Mouse (Mus musculus) MEL (cell line): ENCODE results near the gene Gm20388. TPM values are rescaled to one million over a fixed set of nuclear protein-coding genes. Genes with fewer than 3 reads are reported as not detected.

ENCODE experiments used
- DNase-seq: peaks from one replicate; pipeline ENCODE4 v3.0.0; 2011; ENCODE audit warnings: low read depth, low spot score
- H3K27ac ChIP-seq: 2 replicates; pipeline ENCODE4 v1.5.1; 2012; ENCODE audit warnings: low read depth, mild to moderate bottlenecking, control low read depth, low read length, moderate library complexity; ENCODE audit not compliant: control insufficient read depth
- H3K27me3 ChIP-seq, 2 experiments: fragments of 150-350 bp in 1 of 2; sonication (generic) in 1 of 2; 2 replicates each; pipeline ENCODE4 v1.6.1; 2012; ENCODE audit warnings: low read length in 2 of 2, mild to moderate bottlenecking in 2 of 2, improper control_type of control experiment in 1 of 2, moderate library complexity in 1 of 2; ENCODE audit not compliant: insufficient read depth in 2 of 2, control insufficient read depth in 1 of 2
- H3K36me3 ChIP-seq, 2 experiments: 2 replicates each; pipeline ENCODE4 v1.6.1; 2012 to 2014; ENCODE audit warnings: low read length in 2 of 2, improper control_type of control experiment in 1 of 2, inconsistent platforms in 1 of 2, mild to moderate bottlenecking in 1 of 2; ENCODE audit not compliant: insufficient read depth in 2 of 2, control insufficient read depth in 1 of 2
- H3K4me1 ChIP-seq, 2 experiments: fragments of 150-350 bp in 1 of 2; sonication (generic) in 1 of 2; 2 replicates each; pipeline ENCODE4 v1.6.1; 2012; ENCODE audit warnings: low read length in 2 of 2, improper control_type of control experiment in 1 of 2, mild to moderate bottlenecking in 1 of 2; ENCODE audit not compliant: insufficient read depth in 2 of 2, control insufficient read depth in 1 of 2
- H3K4me3 ChIP-seq, 2 experiments: fragments of 150-350 bp in 1 of 2; sonication (generic) in 1 of 2; 2 replicates each; pipeline ENCODE4 v1.5.1; 2012; ENCODE audit warnings: low read depth in 2 of 2, low read length in 2 of 2, mild to moderate bottlenecking in 2 of 2, moderate library complexity in 2 of 2, control low read depth in 1 of 2, improper control_type of control experiment in 1 of 2; ENCODE audit not compliant: control insufficient read depth in 1 of 2, insufficient read depth in 1 of 2
- H3K79me2 ChIP-seq: 2 replicates; pipeline ENCODE4 v1.6.1; 2012; ENCODE audit warnings: mild to moderate bottlenecking, low read length, moderate library complexity; ENCODE audit not compliant: control insufficient read depth, poor library complexity, insufficient read depth
- H3K9ac ChIP-seq: 2 replicates; pipeline ENCODE4 v1.6.1; 2012; ENCODE audit warnings: low read depth, mild to moderate bottlenecking, control low read depth, low read length, moderate library complexity; ENCODE audit not compliant: control insufficient read depth, poor library complexity, severe bottlenecking
- H3K9me3 ChIP-seq: fragments of 150-350 bp; sonication (generic); replicated peaks from 2 replicates; pipeline ENCODE4 v1.6.1; 2012; ENCODE audit warnings: mild to moderate bottlenecking, low read length, improper control_type of control experiment, moderate library complexity; ENCODE audit not compliant: insufficient read depth
- CTCF ChIP-seq, 3 experiments: IDR thresholded peaks in 2 of 3; conservative IDR thresholded peaks in 1 of 3; 2 replicates each; pipeline ENCODE4 v1.5.1; 2011 to 2012; ENCODE audit warnings: low read length in 3 of 3, low read depth in 2 of 3, mild to moderate bottlenecking in 2 of 3, improper control_type of control experiment in 1 of 3, inconsistent platforms in 1 of 3, mixed read lengths in 1 of 3, moderate library complexity in 1 of 3; ENCODE audit not compliant: control insufficient read depth in 1 of 3, insufficient read depth in 1 of 3, poor library complexity in 1 of 3, severe bottlenecking in 1 of 3
- E2F4 ChIP-seq: IDR thresholded peaks from 2 replicates; pipeline ENCODE4 v1.6.1; 2011; ENCODE audit warnings: low read depth, low read length, improper control_type of control experiment, borderline replicate concordance
- EP300 ChIP-seq, 2 experiments: IDR thresholded peaks; 2 replicates each; pipeline ENCODE4 v1.6.1; 2011; ENCODE audit warnings: improper control_type of control experiment in 2 of 2, low read length in 2 of 2, low read depth in 1 of 2, mild to moderate bottlenecking in 1 of 2
- ETS1 ChIP-seq: IDR thresholded peaks from 2 replicates; pipeline ENCODE4 v1.6.1; 2012; ENCODE audit warnings: low read depth, mild to moderate bottlenecking, inconsistent platforms, low read length, improper control_type of control experiment, moderate library complexity
- GATA1 ChIP-seq: IDR thresholded peaks from 2 replicates; pipeline ENCODE4 v1.6.1; 2011; ENCODE audit warnings: low read depth, low read length, improper control_type of control experiment
- JUND ChIP-seq: IDR thresholded peaks from 2 replicates; pipeline ENCODE4 v1.6.1; 2011; ENCODE audit warnings: low read depth, mild to moderate bottlenecking, improper control_type of control experiment, low read length
- MAFK ChIP-seq: IDR thresholded peaks from 2 replicates; pipeline ENCODE4 v1.6.1; 2011; ENCODE audit warnings: low read depth, mild to moderate bottlenecking, low read length, improper control_type of control experiment, borderline replicate concordance
- MAX ChIP-seq: IDR thresholded peaks from 2 replicates; pipeline ENCODE4 v1.6.1; 2011; ENCODE audit warnings: low read length, improper control_type of control experiment
- MAZ ChIP-seq: IDR thresholded peaks from 2 replicates; pipeline ENCODE4 v1.6.1; 2012; ENCODE audit warnings: low read depth, mild to moderate bottlenecking, inconsistent platforms, low read length, improper control_type of control experiment
- MEF2A ChIP-seq: IDR thresholded peaks from 2 replicates; pipeline ENCODE4 v1.6.1; 2014; ENCODE audit warnings: low read depth, mild to moderate bottlenecking, inconsistent platforms, low read length, improper control_type of control experiment; ENCODE audit not compliant: poor library complexity, insufficient replicate concordance, severe bottlenecking; ENCODE audit errors: extremely low read depth
- MXI1 ChIP-seq: IDR thresholded peaks from 2 replicates; pipeline ENCODE4 v1.6.1; 2011; ENCODE audit warnings: mild to moderate bottlenecking, low read depth, low read length, improper control_type of control experiment
- MYB ChIP-seq: IDR thresholded peaks from 2 replicates; pipeline ENCODE4 v1.6.1; 2011; ENCODE audit warnings: mild to moderate bottlenecking, low read depth, low read length, improper control_type of control experiment
- MYC ChIP-seq: IDR thresholded peaks from 2 replicates; pipeline ENCODE4 v1.6.1; 2011; ENCODE audit warnings: low read depth, mild to moderate bottlenecking, low read length, improper control_type of control experiment, moderate library complexity
- NELFE ChIP-seq: IDR thresholded peaks from 2 replicates; pipeline ENCODE4 v1.6.1; 2011; ENCODE audit warnings: low read depth, low read length, improper control_type of control experiment
- NRF1 ChIP-seq: IDR thresholded peaks from 2 replicates; pipeline ENCODE4 v1.6.1; 2014; ENCODE audit warnings: low read depth, mild to moderate bottlenecking, inconsistent platforms, low read length, improper control_type of control experiment, moderate library complexity; ENCODE audit not compliant: poor library complexity, insufficient read depth, severe bottlenecking
- POLR2A ChIP-seq, 2 experiments: IDR thresholded peaks; 2 replicates each; pipeline ENCODE4 v1.6.1; 2011 to 2012; ENCODE audit warnings: low read length in 2 of 2, mild to moderate bottlenecking in 2 of 2, control low read depth in 1 of 2, improper control_type of control experiment in 1 of 2, low read depth in 1 of 2, moderate library complexity in 1 of 2; ENCODE audit not compliant: control insufficient read depth in 1 of 2, insufficient read depth in 1 of 2, poor library complexity in 1 of 2
- POLR2AphosphoS5 ChIP-seq: IDR thresholded peaks from 2 replicates; pipeline ENCODE4 v1.6.1; 2012; ENCODE audit warnings: low read depth, borderline replicate concordance, mild to moderate bottlenecking, inconsistent platforms, low read length, moderate library complexity, mixed read lengths
- RAD21 ChIP-seq: IDR thresholded peaks from 2 replicates; pipeline ENCODE4 v1.6.1; 2011; ENCODE audit warnings: mild to moderate bottlenecking, low read depth, low read length, improper control_type of control experiment
- SIN3A ChIP-seq: IDR thresholded peaks from 2 replicates; pipeline ENCODE4 v1.6.1; 2012; ENCODE audit warnings: low read length, improper control_type of control experiment, inconsistent platforms
- TAL1 ChIP-seq: IDR thresholded peaks from 2 replicates; pipeline ENCODE4 v1.6.1; 2012; ENCODE audit warnings: mild to moderate bottlenecking, inconsistent platforms, low read length, moderate library complexity, mixed read lengths
- TBP ChIP-seq: IDR thresholded peaks from 2 replicates; pipeline ENCODE4 v1.8.0; 2011; ENCODE audit warnings: low read depth, low read length, improper control_type of control experiment
- TCF12 ChIP-seq: IDR thresholded peaks from 2 replicates; pipeline ENCODE4 v1.6.1; 2014; ENCODE audit warnings: low read depth, mild to moderate bottlenecking, inconsistent platforms, low read length, improper control_type of control experiment, moderate library complexity
- USF1 ChIP-seq: IDR thresholded peaks from 2 replicates; pipeline ENCODE4 v1.6.1; 2014; ENCODE audit warnings: low read depth, mild to moderate bottlenecking, inconsistent platforms, low read length, improper control_type of control experiment, moderate library complexity
- ZMIZ1 ChIP-seq: IDR thresholded peaks from 2 replicates; pipeline ENCODE4 v1.6.1; 2012; ENCODE audit warnings: low read depth, mild to moderate bottlenecking, inconsistent platforms, low read length, improper control_type of control experiment, moderate library complexity
- polyA plus RNA-seq, 2 experiments: library from polyadenylated mRNA; stranded (reverse) in 1 of 2; unstranded in 1 of 2; fragments of >175 nt in 1 of 2; fragments of >200 nt in 1 of 2; gene quantifications; 2 replicates each; pipeline versions ENCODE4 v1.2.1 to v1.2.4; 2012; ENCODE audit warnings: low replicate concordance in 2 of 2, low read depth in 1 of 2; ENCODE audit not compliant: insufficient read length in 2 of 2, insufficient read depth in 1 of 2, missing spikeins in 1 of 2
- total RNA-seq: library from RNA; depleted of rRNA; stranded (reverse); fragments of 300-350 nt; gene quantifications from 2 replicates; pipeline ENCODE4 v1.2.3, GENCODE M21; 2012

Gene Gm20388
- total and polyA plus RNA-seq, 3 experiments, result 11.1 to 17.8 TPM; not detected in 1

GRCm38 (mm10) chr8:121559801-121560200 is 1649.2 kb downstream of the Gm20388 start:
- no peak overlapping the region for H3K9ac ChIP-seq
- H3K4me1 ChIP-seq, result no peaks in the 10 kb centered on the region
- no peak overlapping the region for H3K27ac ChIP-seq
- no peaks in the 10 kb centered on the region for H3K9me3 ChIP-seq
- no peaks in the 10 kb centered on the region for H3K27me3 ChIP-seq
- TF ChIP-seq MEF2A (no peak), SIN3A (no peak), NRF1 (no peak), POLR2AphosphoS5 (no peak), ZMIZ1 (no peak), TAL1 (no peak), MAZ (no peak), RAD21 (no peak), MYB (no peak), TCF12 (no peak), NELFE (no peak), MXI1 (no peak), EP300 (IDR thresholded peaks at IDR 0.05; ENCODE audit: low read depth in 1 of 2, low read length in 2 of 2) (no peak), TBP (no peak), JUND (no peak), MAX (no peak), USF1 (no peak), CTCF (IDR thresholded peaks at IDR 0.05 in 2 of 3, conservative IDR thresholded peaks at IDR 0.05 in 1 of 3; ENCODE audit: control insufficient read depth in 1 of 3, insufficient read depth in 1 of 3, low read depth in 2 of 3, low read length in 3 of 3, poor library complexity in 1 of 3, severe bottlenecking in 1 of 3) (no peak), E2F4 (no peak)
- no peaks in the 10 kb centered on the region for H3K79me2 ChIP-seq
- no peak overlapping the region for H3K4me3 ChIP-seq
- H3K36me3 ChIP-seq, result no peaks in the 10 kb centered on the region; a peak in 1 of 4 replicates
- no peak for DNase-seq

DNA sequence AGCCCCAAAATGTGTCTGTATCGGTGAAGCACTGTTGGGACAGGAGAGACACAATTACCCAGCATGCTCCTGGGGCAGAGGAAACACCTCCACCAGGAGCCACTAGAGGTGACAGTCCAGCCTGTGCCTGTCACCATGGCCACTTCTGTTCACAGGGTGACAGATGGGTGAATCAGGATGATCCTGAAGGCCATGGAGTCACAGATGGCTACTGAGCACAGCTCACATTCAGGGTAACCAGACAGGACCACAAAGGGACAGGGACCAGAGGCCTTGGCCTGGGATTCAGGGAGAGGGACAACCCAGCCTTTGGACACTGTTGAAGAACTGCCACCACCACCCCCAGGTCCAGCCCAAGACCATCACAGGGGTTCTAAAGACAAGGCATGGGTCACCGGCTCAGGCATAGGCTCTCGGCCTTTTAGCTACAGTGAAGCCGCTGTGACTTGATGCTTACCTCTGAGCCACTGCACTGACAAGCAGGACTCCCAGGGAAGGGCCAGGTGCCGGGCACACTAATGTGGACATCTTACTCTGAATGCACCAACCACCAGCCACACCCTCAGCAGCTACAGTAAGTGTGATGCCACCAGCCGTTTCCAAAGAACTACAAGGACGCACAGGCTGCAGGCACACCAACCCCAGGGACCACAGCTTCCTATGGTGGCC is 1649.9 kb downstream of the Gm20388 start:
- Histone ChIP-seq H3K27ac (no peak overlapping the region), H3K36me3 (no peaks in the 10 kb centered on the region; a peak in 1 of 4 replicates), H3K9me3 (no peaks in the 10 kb centered on the region), H3K4me1 (no peaks in the 10 kb centered on the region), H3K4me3 (no peak overlapping the region), H3K79me2 (no peaks in the 10 kb centered on the region), H3K9ac (no peak overlapping the region), H3K27me3 (no peaks in the 10 kb centered on the region)
- DNase-seq, result no peak
- TF ChIP-seq TBP, result no peak
- no peak for TF ChIP-seq MAFK
- TF ChIP-seq POLR2A (IDR thresholded peaks at IDR 0.05; ENCODE audit: control insufficient read depth in 1 of 2, insufficient read depth in 1 of 2, low read depth in 1 of 2, low read length in 2 of 2, poor library complexity in 1 of 2), result no peak
- no peak for TF ChIP-seq GATA1
- TF ChIP-seq POLR2AphosphoS5, result no peak
- TF ChIP-seq E2F4, result no peak
- no peak for TF ChIP-seq RAD21
- no peak for TF ChIP-seq MYC
- no peak for TF ChIP-seq ETS1
